Mouse (Mus musculus) T-cell, adult 2 months (primary cell): Measurements from ENCODE around the gene Lysmd4.

Experiments used
- DNase-seq: peaks from one replicate; pipeline ENCODE4 v3.0.0; 2022; ENCODE audit warnings: low spot score

The Lysmd4 gene

DNA sequence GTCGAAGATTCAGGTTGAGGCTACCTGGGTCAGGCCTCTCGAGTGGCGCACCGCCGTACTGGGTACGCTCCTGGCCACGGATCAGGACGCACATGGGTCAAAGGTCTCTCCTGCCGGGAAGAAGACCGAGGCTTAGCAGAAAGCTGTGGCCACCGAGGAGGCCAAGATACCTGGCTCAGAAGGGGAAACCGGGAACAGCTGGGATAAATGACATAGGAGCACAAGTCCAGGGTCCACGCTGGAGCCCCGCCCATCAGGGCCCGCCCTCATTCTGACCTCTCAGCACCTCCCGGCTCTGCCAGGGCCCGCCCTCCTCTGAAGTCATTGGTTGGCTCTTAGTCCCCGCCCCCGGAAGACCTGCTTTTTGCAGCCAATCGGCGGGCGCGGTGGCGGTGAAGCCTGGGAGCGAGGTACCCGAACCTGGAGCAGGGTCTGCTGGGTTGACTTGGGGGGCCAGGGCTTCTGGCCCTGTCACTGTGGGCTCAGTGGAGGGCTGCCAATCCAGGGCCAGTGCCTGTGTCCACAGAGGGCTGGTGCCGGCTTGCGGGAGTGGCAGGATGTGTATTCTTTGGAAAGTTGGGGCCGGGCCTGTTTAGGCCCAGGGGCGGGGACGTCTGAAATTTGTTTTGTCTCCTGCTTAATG lies at the start of gene Lysmd4:
Gene Lysmd4 (plus strand): TSS at position 325 of the 643 bp plus-strand sequence.
- peak; percentile 92 for DNase-seq

DNA sequence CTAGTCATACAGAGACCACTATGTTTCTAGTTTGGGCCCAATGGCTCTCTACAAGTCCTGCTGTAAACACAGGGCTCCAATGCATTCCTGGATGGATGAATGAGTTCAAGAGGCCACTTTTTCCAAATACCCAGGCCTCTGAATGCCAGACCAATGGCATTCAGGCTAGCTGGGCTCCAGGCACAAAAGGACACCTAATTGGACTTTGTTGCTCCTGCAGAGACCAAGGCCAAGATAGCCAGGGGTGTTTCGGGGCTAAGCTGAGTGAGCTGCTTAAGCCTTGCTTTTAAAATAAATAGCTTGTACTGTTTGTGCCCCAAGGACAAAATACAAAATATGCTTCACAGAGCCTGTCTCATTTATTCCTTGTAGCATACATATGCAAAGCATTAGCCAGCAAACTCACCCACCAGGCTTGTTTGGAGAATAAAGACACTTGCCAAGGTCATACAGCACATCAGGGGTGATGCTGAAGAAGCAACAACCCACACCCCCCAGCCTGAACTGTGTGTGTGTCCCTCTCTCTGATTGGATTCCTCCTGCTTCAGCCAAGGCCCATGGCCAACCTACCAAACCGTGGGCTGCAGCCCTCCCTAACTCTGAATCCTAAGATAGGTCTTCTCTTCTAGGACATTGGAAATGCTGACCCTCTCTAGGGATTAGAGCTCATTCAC lies 48.7 kb upstream of the Lysmd4 start:
- no peak for DNase-seq

DNA sequence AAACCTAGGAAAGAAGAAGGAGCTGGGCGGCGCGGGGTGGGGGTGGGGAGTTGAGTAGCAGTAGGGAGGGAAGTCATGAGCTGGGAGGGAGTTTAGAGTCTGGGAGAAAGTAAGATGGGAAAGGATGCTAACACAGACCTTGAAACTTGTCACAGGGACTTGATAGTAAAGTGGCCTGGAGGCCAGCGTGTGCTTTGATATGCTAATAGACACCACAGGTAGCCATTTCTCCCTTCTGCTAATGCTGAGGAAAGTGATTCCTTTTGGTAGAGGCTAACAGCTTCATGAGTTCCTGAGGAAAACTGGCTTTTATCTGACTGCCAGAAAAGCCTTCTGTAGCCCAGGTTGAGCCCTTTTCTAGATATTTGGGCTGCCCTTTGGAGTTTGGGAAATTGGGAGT lies 38.6 kb upstream of the Lysmd4 start:
- no peak for DNase-seq

DNA sequence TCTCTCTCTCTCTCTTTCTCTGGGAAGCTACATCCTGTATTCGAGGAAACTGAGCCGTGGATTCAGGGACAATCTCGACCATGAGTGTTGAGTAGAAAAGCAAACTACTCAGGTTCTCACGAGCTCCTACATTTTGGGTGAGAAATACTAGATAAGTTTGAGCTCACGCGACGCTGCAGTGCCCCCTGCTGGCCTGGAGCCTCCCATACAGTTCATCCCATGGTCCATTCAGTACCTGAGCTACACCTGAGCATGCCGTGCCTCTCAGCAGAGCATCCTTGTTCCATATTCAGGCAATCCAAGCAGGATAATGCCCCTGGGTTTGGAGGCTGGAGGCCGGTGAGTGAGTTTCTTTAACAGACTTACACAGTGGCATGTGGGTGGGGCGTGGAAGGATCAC lies 22.9 kb upstream of the Lysmd4 start:
- DNase-seq, result peak; percentile 41

DNA sequence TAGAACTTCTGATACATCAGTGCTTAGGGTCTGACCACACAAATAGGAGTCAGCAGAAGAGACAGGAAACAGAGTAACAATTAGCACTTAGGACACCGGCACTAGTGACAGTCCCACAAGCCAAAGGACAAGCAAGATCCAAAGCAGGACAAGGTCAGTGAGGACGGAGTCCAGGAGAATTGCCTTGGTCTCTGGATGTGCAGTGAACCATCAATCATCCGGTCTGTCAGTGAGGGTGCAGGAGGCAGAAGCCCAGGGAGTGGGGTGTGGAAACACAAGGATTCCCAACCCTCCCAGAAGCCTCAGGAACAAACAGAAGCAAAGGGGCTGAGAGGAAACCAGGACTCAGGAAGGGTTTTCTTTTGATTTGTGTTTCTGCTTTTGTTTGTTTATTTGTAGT lies 18.7 kb upstream of the Lysmd4 start:
- DNase-seq, result no peak

- no peak for DNase-seq
Observed at GRCm38 (mm10) chr7:67205734-67206425, 16.5 kb upstream of the Lysmd4 start.

- no peak for DNase-seq
Observed at GRCm38 (mm10) chr7:67206496-67206895, 15.8 kb upstream of the Lysmd4 start.

DNA sequence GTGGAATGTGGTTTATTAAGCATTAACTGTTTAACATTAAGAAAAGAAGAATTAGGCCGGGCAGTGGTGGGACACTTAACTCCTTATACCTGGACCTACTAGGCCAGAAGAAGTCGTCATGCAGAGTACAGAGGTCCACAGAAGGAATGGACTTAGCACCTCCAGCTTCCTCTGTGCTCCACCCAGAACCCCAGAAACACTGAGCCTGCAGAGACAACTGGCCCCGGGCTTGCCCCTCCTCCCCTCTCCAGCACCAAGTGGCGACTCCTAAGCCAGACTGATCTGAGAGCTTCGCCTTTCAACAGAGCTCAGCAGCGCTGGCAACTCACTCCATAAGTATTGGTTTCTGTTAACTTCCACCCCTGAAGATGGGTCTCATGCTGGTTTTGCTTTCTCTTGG lies 14.6 kb upstream of the Lysmd4 start:
- DNase-seq, result no peak

- DNase-seq, result no peak
Observed at GRCm38 (mm10) chr7:67208317-67208716, 14.0 kb upstream of the Lysmd4 start.

- DNase-seq, result no peak
Observed at GRCm38 (mm10) chr7:67210004-67210833, 12.1 kb upstream of the Lysmd4 start.

GRCm38 (mm10) chr7:67211341-67211740 lies 11.0 kb upstream of the Lysmd4 start:
- DNase-seq, result no peak

GRCm38 (mm10) chr7:67211971-67212370 lies 10.4 kb upstream of the Lysmd4 start:
- DNase-seq, result no peak

- DNase-seq, result no peak
Observed at GRCm38 (mm10) chr7:67213589-67213988, 8.8 kb upstream of the Lysmd4 start.

DNA sequence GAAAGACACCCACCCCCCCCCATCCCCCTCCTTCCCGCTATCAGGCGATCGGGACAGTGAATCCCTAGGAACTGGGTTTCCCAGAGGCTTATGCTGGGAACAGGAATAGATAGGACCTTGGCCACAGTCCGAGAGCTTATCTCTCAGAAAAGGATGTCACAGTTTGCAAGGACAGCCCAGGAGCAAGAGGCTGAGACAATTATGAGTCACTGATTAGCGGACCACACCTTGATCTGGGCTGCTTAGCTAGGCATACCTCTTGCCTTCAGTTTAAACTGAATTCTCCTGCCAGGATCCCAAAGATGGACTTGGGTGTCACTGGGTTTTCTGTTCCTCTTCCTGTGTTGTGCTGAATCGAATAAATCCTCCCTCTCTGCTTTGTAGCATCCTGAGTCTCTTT lies 6.0 kb upstream of the Lysmd4 start:
- DNase-seq, result no peak

DNA sequence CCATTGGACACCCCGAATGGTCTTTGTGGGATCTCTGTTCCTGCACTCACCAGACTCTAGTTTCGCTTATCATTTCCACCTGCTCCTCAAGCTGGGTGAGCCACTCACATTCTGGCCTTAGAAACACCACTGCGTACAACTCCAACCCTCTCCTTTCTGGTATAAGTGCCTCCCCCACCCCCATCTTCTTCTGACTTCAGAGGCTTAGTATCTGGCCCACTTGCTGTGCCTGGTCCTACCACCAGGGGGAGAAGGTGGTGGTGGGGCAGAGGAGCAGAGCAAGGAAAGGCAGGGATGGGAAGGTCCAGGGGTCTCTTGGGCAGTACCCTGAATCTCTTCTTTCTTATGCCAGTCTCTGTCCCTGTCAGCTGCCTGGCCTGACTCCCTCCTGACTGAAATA lies 5.3 kb upstream of the Lysmd4 start:
- DNase-seq, result peak; percentile 60

DNA sequence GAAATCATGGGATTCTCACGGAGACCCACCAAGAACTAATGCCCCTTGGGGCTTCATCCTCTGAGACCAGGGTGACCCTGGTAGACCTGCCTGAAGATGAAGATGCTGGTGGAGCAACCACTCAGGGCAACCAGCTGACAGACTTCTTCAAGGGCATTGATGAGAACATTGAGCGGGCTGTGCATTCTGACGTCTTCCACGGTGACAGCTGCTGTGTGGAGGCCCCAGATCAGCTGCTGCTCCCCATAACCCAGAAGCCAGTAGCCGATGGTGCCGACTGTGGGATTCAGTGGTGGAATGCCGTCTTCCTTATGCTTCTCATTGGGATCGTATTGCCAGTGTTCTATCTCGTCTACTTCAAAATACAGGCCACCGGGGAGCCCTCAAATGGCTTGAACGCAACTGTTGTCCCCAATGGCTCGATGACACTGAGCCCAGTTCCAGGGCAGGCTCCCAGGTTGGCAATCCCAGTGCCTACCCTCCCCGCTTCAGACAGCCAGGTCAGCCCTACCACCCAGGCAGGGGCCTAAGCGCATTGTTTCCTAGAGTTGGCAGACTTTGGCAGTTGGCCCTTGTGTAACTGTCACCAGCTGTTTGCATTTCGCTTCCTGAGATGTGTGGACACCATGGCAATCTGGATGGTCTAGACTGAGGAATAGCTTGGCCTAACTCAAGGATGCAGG lies 3.7 kb downstream of the Lysmd4 start:
- no peak for DNase-seq

GRCm38 (mm10) chr7:67227538-67227937 lies 5.2 kb downstream of the Lysmd4 start:
- no peak for DNase-seq

DNA sequence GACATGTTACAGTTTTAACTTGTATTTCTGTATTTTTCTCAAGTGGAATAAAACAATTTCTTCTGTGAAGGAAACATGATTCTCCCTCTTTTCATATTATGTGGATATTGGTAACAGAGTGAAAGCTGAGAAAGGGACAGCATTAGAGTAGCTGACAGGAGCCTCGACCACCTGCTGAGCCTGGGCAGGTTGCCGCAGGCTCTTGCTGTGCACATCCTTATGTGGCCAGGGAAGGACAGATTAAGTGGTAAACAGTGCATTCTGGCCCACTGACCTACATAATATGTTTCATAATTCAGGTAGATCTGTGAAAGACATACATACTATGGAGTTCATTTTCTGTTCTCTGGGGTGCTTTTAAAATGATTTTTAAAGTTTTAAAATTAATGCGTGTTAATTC lies 6.0 kb downstream of the Lysmd4 start:
- DNase-seq, result no peak

GRCm38 (mm10) chr7:67228891-67229602 lies 6.7 kb downstream of the Lysmd4 start:
- DNase-seq, result peak; percentile 15

- no peak for DNase-seq
Observed at GRCm38 (mm10) chr7:67229701-67230100, 7.4 kb downstream of the Lysmd4 start.

GRCm38 (mm10) chr7:67230221-67230620 lies 7.9 kb downstream of the Lysmd4 start:
- no peak for DNase-seq
